Mouse (Mus musculus): ENCODE results near the gene Tsacc. TPM values are rescaled to one million over a fixed set of nuclear protein-coding genes. Genes with fewer than 3 reads are reported as not detected.

The Tsacc gene
- polyA plus RNA-seq, 1 experiment from 2014 or later, result 12.3 TPM

DNA sequence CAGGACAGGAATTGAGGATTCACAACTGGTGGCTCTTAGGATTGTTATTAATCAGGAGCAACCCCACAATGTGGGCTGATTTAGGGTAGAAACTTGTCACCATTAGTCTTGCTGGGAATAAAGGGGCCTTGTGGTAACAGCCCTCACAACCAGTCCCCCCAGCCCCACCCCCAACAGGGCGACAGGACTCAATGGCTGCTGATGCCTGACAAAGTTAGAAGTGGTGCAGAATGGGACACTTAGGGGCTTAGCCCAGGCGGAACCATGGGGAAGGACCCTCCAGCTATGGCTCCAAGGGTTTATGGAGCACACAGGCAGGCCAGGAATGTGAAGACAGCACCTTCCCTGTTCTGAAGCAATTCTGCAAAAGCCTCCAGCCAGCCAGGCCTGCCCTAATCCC, 61.2 kb downstream of the Tsacc start:
- Histone ChIP-seq H3K27me3 (ENCODE audit: control insufficient read depth, insufficient read depth, low read depth, low read length) (peaks cover 33% of the 10 kb centered on the region), H3K9ac (ENCODE audit: low read length) (no peak overlapping the region), H3K4me2 (ENCODE audit: low read depth, low read length) (no peak overlapping the region), H3K27ac (ENCODE audit: low read length) (no peak overlapping the region), H3K4me1 (replicated peaks; ENCODE audit: control insufficient read depth, insufficient read depth, low read length) (no peaks in the 10 kb centered on the region), H3K4me3 (ENCODE audit: low read length) (no peak overlapping the region), H3K9me3 (ENCODE audit: control insufficient read depth, low read length) (no peaks in the 10 kb centered on the region), H3K36me3 (ENCODE audit: control insufficient read depth, insufficient read depth, low read length) (no peaks in the 10 kb centered on the region)
- WGBS, result 49% methylated on average over 2 of the region's 2 CpGs
- ATAC-seq (ENCODE audit: low read depth), result no peak

DNA sequence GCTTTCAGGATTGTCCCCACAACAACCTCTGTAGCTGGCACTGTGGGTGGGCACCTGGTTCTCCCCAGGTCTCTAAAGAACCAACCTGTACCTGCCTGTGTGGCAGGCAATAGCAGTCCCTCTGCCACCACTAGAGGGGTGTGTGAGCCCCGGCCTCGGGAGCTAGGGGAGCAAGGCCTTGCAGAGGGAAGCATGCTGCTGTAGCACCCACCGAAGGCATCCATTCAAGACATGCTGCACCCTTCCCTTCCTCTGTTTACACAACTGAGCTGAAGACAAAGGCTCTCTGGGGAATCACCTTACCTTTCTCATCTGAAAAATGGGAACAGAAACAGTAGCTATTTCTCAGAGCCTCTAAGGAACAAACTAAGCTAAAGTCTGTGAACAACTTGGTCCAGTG, 61.6 kb downstream of the Tsacc start:
- WGBS, result 9% methylated on average over 3 of the region's 3 CpGs
- Histone ChIP-seq H3K4me2 (ENCODE audit: low read depth, low read length) (no peak overlapping the region), H3K27ac (ENCODE audit: low read length) (no peak overlapping the region), H3K27me3 (ENCODE audit: control insufficient read depth, insufficient read depth, low read depth, low read length) (peaks cover 31% of the 10 kb centered on the region), H3K9me3 (ENCODE audit: control insufficient read depth, low read length) (no peaks in the 10 kb centered on the region), H3K4me1 (replicated peaks; ENCODE audit: control insufficient read depth, insufficient read depth, low read length) (no peaks in the 10 kb centered on the region), H3K9ac (ENCODE audit: low read length) (no peak overlapping the region), H3K4me3 (ENCODE audit: low read length) (no peak overlapping the region), H3K36me3 (ENCODE audit: control insufficient read depth, insufficient read depth, low read length) (no peaks in the 10 kb centered on the region)
- ATAC-seq (ENCODE audit: low read depth), result no peak

DNA sequence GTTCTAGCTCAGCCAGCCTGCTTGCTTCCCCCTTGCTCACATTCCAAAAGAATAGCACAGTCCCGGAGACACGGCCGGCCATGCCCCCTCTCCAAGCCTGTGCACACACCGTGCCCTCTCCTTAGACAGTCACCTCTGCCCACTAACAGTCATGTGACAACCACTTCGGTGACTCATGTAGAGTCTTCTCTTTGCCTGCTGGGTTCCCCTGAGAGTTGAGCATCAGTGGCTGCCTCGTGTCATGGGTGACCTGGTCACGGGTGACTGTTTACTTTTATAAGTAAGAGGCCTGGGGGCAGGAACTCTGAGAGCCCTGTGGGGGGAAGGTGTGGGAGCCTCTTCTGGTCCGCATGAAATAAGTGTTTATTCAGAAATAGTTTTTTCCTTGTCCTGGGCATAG, 62.8 kb downstream of the Tsacc start:
- Histone ChIP-seq H3K4me1 (replicated peaks; ENCODE audit: control insufficient read depth, insufficient read depth, low read length) (no peaks in the 10 kb centered on the region), H3K4me2 (ENCODE audit: low read depth, low read length) (no peak overlapping the region), H3K9me3 (ENCODE audit: control insufficient read depth, low read length) (no peaks in the 10 kb centered on the region), H3K27me3 (ENCODE audit: control insufficient read depth, insufficient read depth, low read depth, low read length) (peaks cover 20% of the 10 kb centered on the region), H3K4me3 (ENCODE audit: low read length) (no peak overlapping the region), H3K9ac (ENCODE audit: low read length) (no peak overlapping the region), H3K36me3 (ENCODE audit: control insufficient read depth, insufficient read depth, low read length) (no peaks in the 10 kb centered on the region), H3K27ac (ENCODE audit: low read length) (no peak overlapping the region)
- ATAC-seq (ENCODE audit: low read depth), result no peak
- 32% methylated on average over 8 of the region's 8 CpGs for WGBS

DNA sequence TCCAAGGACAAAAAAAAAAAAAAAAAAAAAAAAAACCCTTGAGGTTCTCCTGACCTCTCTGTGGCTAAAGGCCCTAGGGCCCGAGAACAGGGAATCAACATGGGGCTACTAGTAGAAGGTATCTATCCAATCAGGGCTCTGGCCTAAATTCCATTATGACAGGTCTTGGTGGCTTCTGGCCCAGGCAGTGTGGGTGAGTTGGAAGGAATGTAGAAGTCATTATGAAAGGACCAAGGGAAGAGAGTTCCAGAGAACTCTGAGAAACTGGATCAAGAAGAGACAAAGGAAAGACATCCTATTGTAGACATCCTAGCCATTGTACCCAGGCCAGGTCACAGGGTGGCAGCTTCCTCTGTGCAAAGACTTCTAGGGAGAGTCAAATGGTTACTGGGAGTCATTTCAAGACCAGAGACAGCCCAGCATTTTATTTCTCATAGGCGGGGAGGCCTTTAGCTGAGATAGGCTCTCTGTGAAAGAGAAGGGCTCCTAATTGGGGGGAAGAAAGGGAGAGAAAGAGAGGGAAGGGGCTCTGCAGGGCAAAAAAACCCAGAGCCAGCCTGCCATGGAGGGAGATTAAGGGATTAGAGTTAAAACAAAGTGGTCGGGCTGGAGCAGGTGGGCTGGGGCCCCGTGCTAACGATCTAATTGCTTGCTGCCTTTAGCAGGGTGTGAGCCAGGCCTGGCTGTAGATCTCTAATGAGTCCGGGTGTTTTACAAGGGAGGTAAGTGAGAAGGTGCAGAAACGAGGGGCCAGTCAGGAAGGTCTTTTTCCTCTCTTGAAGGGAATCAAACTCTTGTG, 63.7 kb downstream of the Tsacc start:
- WGBS, result 31% methylated on average over 7 of the region's 7 CpGs
- H3K4me3 ChIP-seq (ENCODE audit: low read length), result no peak overlapping the region
- no peak overlapping the region for H3K4me2 ChIP-seq (ENCODE audit: low read depth, low read length)
- peaks cover 13% of the 10 kb centered on the region for H3K27me3 ChIP-seq (ENCODE audit: control insufficient read depth, insufficient read depth, low read depth, low read length)
- H3K27ac ChIP-seq (ENCODE audit: low read length), result no peak overlapping the region
- H3K36me3 ChIP-seq (ENCODE audit: control insufficient read depth, insufficient read depth, low read length), result no peaks in the 10 kb centered on the region
- no peak for ATAC-seq (ENCODE audit: low read depth)
- H3K4me1 ChIP-seq (replicated peaks; ENCODE audit: control insufficient read depth, insufficient read depth, low read length), result no peaks in the 10 kb centered on the region
- no peak overlapping the region for H3K9ac ChIP-seq (ENCODE audit: low read length)
- no peaks in the 10 kb centered on the region for H3K9me3 ChIP-seq (ENCODE audit: control insufficient read depth, low read length)

Other genes with a start within 250 kb of the Tsacc start
- gene Naxe, start 238.5 kb downstream of the Tsacc start, polyA plus RNA-seq (2015; fragmentation: Nextera tagmentation; extraction: Ambion mirVana), result 203 and 211 TPM in 2 replicates
- gene Ttc24, start 218.7 kb downstream of the Tsacc start, polyA plus RNA-seq (2015; fragmentation: Nextera tagmentation; extraction: Ambion mirVana), result not detected in 2 replicates
- 23.4 and 26.9 TPM in 2 replicates for gene Iqgap3, start 215.0 kb downstream of the Tsacc start, polyA plus RNA-seq (2015; fragmentation: Nextera tagmentation; extraction: Ambion mirVana)
- 19.9 and 22.9 TPM in 2 replicates for gene Mef2d, start 154.6 kb downstream of the Tsacc start, polyA plus RNA-seq (2015; fragmentation: Nextera tagmentation; extraction: Ambion mirVana)
- gene Rhbg, start 42.3 kb downstream of the Tsacc start, polyA plus RNA-seq (2015; fragmentation: Nextera tagmentation; extraction: Ambion mirVana), result 0.69 and 1.0 TPM in 2 replicates
- gene Gm38392, start 9.8 kb downstream of the Tsacc start, polyA plus RNA-seq (2015; fragmentation: Nextera tagmentation; extraction: Ambion mirVana), result 0.20 and 0.23 TPM in 2 replicates
- 432 and 447 TPM in 2 replicates for gene Cct3, start 117 bp upstream of the Tsacc start, polyA plus RNA-seq (2015; fragmentation: Nextera tagmentation; extraction: Ambion mirVana)
- 228 and 231 TPM in 2 replicates for gene Glmp, start 28.0 kb upstream of the Tsacc start, polyA plus RNA-seq (2015; fragmentation: Nextera tagmentation; extraction: Ambion mirVana)
- gene Tmem79, start 39.1 kb upstream of the Tsacc start, polyA plus RNA-seq (2015; fragmentation: Nextera tagmentation; extraction: Ambion mirVana), result 9.5 and 9.9 TPM in 2 replicates
- 46.6 and 46.7 TPM in 2 replicates for gene Smg5, start 39.3 kb upstream of the Tsacc start, polyA plus RNA-seq (2015; fragmentation: Nextera tagmentation; extraction: Ambion mirVana)
- gene Paqr6, start 67.6 kb upstream of the Tsacc start, polyA plus RNA-seq (2015; fragmentation: Nextera tagmentation; extraction: Ambion mirVana), result 12.5 and 15.2 TPM in 2 replicates
- gene Bglap3, start 75.7 kb upstream of the Tsacc start, polyA plus RNA-seq (2015; fragmentation: Nextera tagmentation; extraction: Ambion mirVana), result 0.13 TPM in 1 of 2 replicates, not detected in the other
- 0.43 TPM in 1 of 2 replicates, not detected in the other for gene Bglap2, start 81.7 kb upstream of the Tsacc start, polyA plus RNA-seq (2015; fragmentation: Nextera tagmentation; extraction: Ambion mirVana)
- gene Bglap, start 87.5 kb upstream of the Tsacc start, polyA plus RNA-seq (2015; fragmentation: Nextera tagmentation; extraction: Ambion mirVana), result 0.94 TPM in 1 of 2 replicates, not detected in the other
- gene Pmf1, start 113.3 kb upstream of the Tsacc start, polyA plus RNA-seq (2015; fragmentation: Nextera tagmentation; extraction: Ambion mirVana), result 130 and 147 TPM in 2 replicates
- gene Slc25a44, start 128.1 kb upstream of the Tsacc start, polyA plus RNA-seq (2015; fragmentation: Nextera tagmentation; extraction: Ambion mirVana), result 15.2 and 16.0 TPM in 2 replicates
- 6.3 TPM in 2 replicates for gene Sema4a, start 164.2 kb upstream of the Tsacc start, polyA plus RNA-seq (2015; fragmentation: Nextera tagmentation; extraction: Ambion mirVana)
- 148 and 150 TPM in 2 replicates for gene Lmna, start 213.0 kb upstream of the Tsacc start, polyA plus RNA-seq (2015; fragmentation: Nextera tagmentation; extraction: Ambion mirVana)
- gene Mex3a, start 235.4 kb upstream of the Tsacc start, polyA plus RNA-seq (2015; fragmentation: Nextera tagmentation; extraction: Ambion mirVana), result 13.1 and 13.5 TPM in 2 replicates

All from lung, embryonic 16.5 days (tissue).